Mouse (Mus musculus) CH12.LX (cell line): ENCODE measurements at regions not wholly inside any gene's neighbourhood (a gene's known extent, or its start where the extent isn't known, plus 50 kb on each side); places are given as distances from the start of the nearest gene placed in this dataset.

Experiments
- DNase-seq: peaks from one replicate; pipeline ENCODE4 v3.0.0-alpha.2; 2013; ENCODE audit errors: extremely low read depth
- H3K27ac ChIP-seq: 2 replicates; pipeline ENCODE4 v1.5.1; 2012; ENCODE audit warnings: low read depth, mild to moderate bottlenecking, control low read depth, moderate library complexity; ENCODE audit not compliant: insufficient read depth
- H3K27me3 ChIP-seq: replicated peaks from 2 replicates; pipeline ENCODE3; 2012; ENCODE audit warnings: inconsistent platforms
- H3K36me3 ChIP-seq, 2 experiments: replicated peaks in 1 of 2; 2 replicates each; pipeline versions ENCODE3 to v1.6.1; 2012; ENCODE audit warnings: inconsistent platforms in 1 of 2, low read length in 1 of 2, mild to moderate bottlenecking in 1 of 2, mixed read lengths in 1 of 2, moderate library complexity in 1 of 2; ENCODE audit not compliant: control insufficient read depth in 1 of 2, insufficient read depth in 1 of 2
- H3K4me1 ChIP-seq, 2 experiments: 2 replicates each; pipeline ENCODE4 v1.6.1; 2012; ENCODE audit warnings: inconsistent platforms in 1 of 2, moderate library complexity in 1 of 2; ENCODE audit not compliant: insufficient read depth in 2 of 2, control insufficient read depth in 1 of 2
- H3K4me2 ChIP-seq: 2 replicates; pipeline ENCODE4 v1.6.1; 2012; ENCODE audit warnings: low read depth, mild to moderate bottlenecking, control low read depth; ENCODE audit not compliant: poor library complexity, insufficient read depth, severe bottlenecking
- H3K4me3 ChIP-seq, 3 experiments: fragments of 150-350 bp in 1 of 3; sonication (generic) in 1 of 3; replicated peaks in 1 of 3; 2 replicates each; pipeline versions ENCODE3 to v1.5.1; 2011 to 2012; ENCODE audit warnings: low read depth in 2 of 3, low read length in 2 of 3, mild to moderate bottlenecking in 2 of 3, moderate library complexity in 2 of 3, control low read depth in 1 of 3, improper control_type of control experiment in 1 of 3, inconsistent platforms in 1 of 3, mixed read lengths in 1 of 3; ENCODE audit not compliant: poor library complexity in 1 of 3
- H3K79me2 ChIP-seq: replicated peaks from 2 replicates; pipeline ENCODE4 v1.6.1; 2012; ENCODE audit warnings: mild to moderate bottlenecking, moderate library complexity; ENCODE audit not compliant: control insufficient read depth, poor library complexity, insufficient read depth, severe bottlenecking; ENCODE audit errors: extremely low read depth
- H3K9ac ChIP-seq: 2 replicates; pipeline ENCODE4 v1.6.1; 2012; ENCODE audit warnings: low read depth, mild to moderate bottlenecking, control low read depth, moderate library complexity; ENCODE audit not compliant: insufficient read depth
- H3K9me3 ChIP-seq: replicated peaks from 2 replicates; pipeline ENCODE3; 2012; ENCODE audit warnings: low read length, inconsistent platforms, mixed read lengths
- CHD1 ChIP-seq: IDR thresholded peaks from 2 replicates; pipeline ENCODE4 v1.6.1; 2012; ENCODE audit warnings: low read depth, low read length, improper control_type of control experiment, inconsistent platforms
- CHD2 ChIP-seq: IDR thresholded peaks from 2 replicates; pipeline ENCODE4 v1.6.1; 2011; ENCODE audit warnings: low read length, improper control_type of control experiment
- CTCF ChIP-seq, 2 experiments: IDR thresholded peaks in 1 of 2; conservative IDR thresholded peaks in 1 of 2; 2 replicates each; pipeline ENCODE4 v1.5.1; 2011 to 2012; ENCODE audit warnings: low read depth in 2 of 2, low read length in 2 of 2, improper control_type of control experiment in 1 of 2, inconsistent platforms in 1 of 2, mild to moderate bottlenecking in 1 of 2, moderate library complexity in 1 of 2
- EP300 ChIP-seq: IDR thresholded peaks from 2 replicates; pipeline ENCODE4 v1.6.1; 2011; ENCODE audit warnings: low read length, improper control_type of control experiment
- ETS1 ChIP-seq: conservative IDR thresholded peaks from 2 replicates; pipeline ENCODE4 v1.6.1; 2012; ENCODE audit warnings: low read depth, mild to moderate bottlenecking, inconsistent platforms, low read length, improper control_type of control experiment, moderate library complexity
- HCFC1 ChIP-seq: IDR thresholded peaks from 2 replicates; pipeline ENCODE4 v1.6.1; 2012; ENCODE audit warnings: low read depth, mild to moderate bottlenecking, inconsistent platforms, low read length, improper control_type of control experiment
- JUN ChIP-seq: IDR thresholded peaks from 2 replicates; pipeline ENCODE4 v1.6.1; 2011; ENCODE audit warnings: low read depth, mild to moderate bottlenecking, low read length, improper control_type of control experiment, moderate library complexity; ENCODE audit not compliant: insufficient read depth
- JUND ChIP-seq: conservative IDR thresholded peaks from 2 replicates; pipeline ENCODE4 v1.6.1; 2011; ENCODE audit warnings: low read depth, low read length, improper control_type of control experiment
- MAX ChIP-seq: IDR thresholded peaks from 2 replicates; pipeline ENCODE4 v1.6.1; 2011; ENCODE audit warnings: low read length, improper control_type of control experiment
- MAZ ChIP-seq: IDR thresholded peaks from 2 replicates; pipeline ENCODE4 v1.6.1; 2012; ENCODE audit warnings: low read depth, mild to moderate bottlenecking, inconsistent platforms, low read length, improper control_type of control experiment, moderate library complexity
- MEF2A ChIP-seq: IDR thresholded peaks from 2 replicates; pipeline ENCODE4 v1.6.1; 2014; ENCODE audit warnings: low read depth, mild to moderate bottlenecking, inconsistent platforms, low read length, improper control_type of control experiment, borderline replicate concordance
- MXI1 ChIP-seq: IDR thresholded peaks from 2 replicates; pipeline ENCODE4 v1.6.1; 2011; ENCODE audit warnings: mild to moderate bottlenecking, low read depth, low read length, improper control_type of control experiment
- NELFE ChIP-seq: IDR thresholded peaks from 2 replicates; pipeline ENCODE4 v1.6.1; 2011; ENCODE audit warnings: low read depth, low read length, improper control_type of control experiment
- NRF1 ChIP-seq: IDR thresholded peaks from 2 replicates; pipeline ENCODE4 v1.6.1; 2014; ENCODE audit warnings: low read depth, mild to moderate bottlenecking, inconsistent platforms, low read length, improper control_type of control experiment, moderate library complexity
- POLR2AphosphoS2 ChIP-seq: IDR thresholded peaks from 2 replicates; pipeline ENCODE4 v1.6.1; 2011; ENCODE audit warnings: low read depth, low read length, improper control_type of control experiment
- RAD21 ChIP-seq: IDR thresholded peaks from 2 replicates; pipeline ENCODE4 v1.6.1; 2011; ENCODE audit warnings: low read depth, mild to moderate bottlenecking, low read length, improper control_type of control experiment, moderate library complexity
- RCOR1 ChIP-seq: conservative IDR thresholded peaks from 2 replicates; pipeline ENCODE4 v1.6.1; 2012; ENCODE audit warnings: low read depth, mild to moderate bottlenecking, inconsistent platforms, low read length, improper control_type of control experiment
- SMC3 ChIP-seq: IDR thresholded peaks from 2 replicates; pipeline ENCODE4 v1.6.1; 2011; ENCODE audit warnings: low read depth, low read length, improper control_type of control experiment
- TBP ChIP-seq: conservative IDR thresholded peaks from 2 replicates; pipeline ENCODE4 v1.6.1; 2011; ENCODE audit warnings: low read depth, low read length, improper control_type of control experiment
- TCF12 ChIP-seq: IDR thresholded peaks from 2 replicates; pipeline ENCODE4 v1.6.1; 2014; ENCODE audit warnings: low read depth, mild to moderate bottlenecking, inconsistent platforms, low read length, improper control_type of control experiment
- UBTF ChIP-seq: IDR thresholded peaks from 2 replicates; pipeline ENCODE4 v1.6.1; 2012; ENCODE audit warnings: low read depth, mild to moderate bottlenecking, inconsistent platforms, low read length, improper control_type of control experiment, moderate library complexity
- USF1 ChIP-seq: IDR thresholded peaks from 2 replicates; pipeline ENCODE4 v1.6.1; 2014; ENCODE audit warnings: low read depth, mild to moderate bottlenecking, inconsistent platforms, low read length, improper control_type of control experiment
- ZMIZ1 ChIP-seq: IDR thresholded peaks from 2 replicates; pipeline ENCODE4 v1.6.1; 2012; ENCODE audit warnings: low read depth, mild to moderate bottlenecking, inconsistent platforms, low read length, improper control_type of control experiment
- dilution Hi-C: fragments of 300-500 bp; cut with MboI; formaldehyde crosslinking; loops from 2 replicates; pipeline ENCODE4 v1.14.3; 2020; ENCODE audit warnings: low sequenced_read_pairs; ENCODE audit not compliant: extremely low pct_unique_long_range_greater_than_20kb, extremely low pct_ligation_motif_present
- in situ Hi-C: fragments of 300-500 bp; cut with MboI; formaldehyde crosslinking; loops from 3 replicates; pipeline ENCODE4 v1.14.3; 2019; ENCODE audit warnings: low sequenced_read_pairs, low pct_ligation_motif_present, low pct_unique_long_range_greater_than_20kb, mixed read lengths

DNA sequence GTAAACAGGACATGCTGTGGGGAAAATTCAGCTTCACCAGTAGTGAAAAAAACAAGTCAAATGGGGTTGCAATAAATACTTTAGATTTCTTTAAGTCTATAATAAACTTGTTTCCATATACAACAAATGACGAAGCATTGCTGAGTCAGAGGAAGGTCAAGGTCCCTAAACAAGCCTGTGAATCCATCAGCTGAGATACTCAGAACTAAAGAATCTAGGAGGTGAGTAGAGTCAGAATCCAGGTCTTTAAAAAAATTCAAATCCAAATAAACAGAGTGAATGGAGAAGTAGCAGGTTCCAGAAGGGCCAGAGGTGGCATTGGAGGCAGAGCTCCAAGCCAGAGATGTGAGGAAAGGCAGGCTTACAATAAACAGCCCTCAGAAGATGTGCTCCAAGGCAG lies 2301.1 kb upstream of the Gm7489 start:
- Histone ChIP-seq H3K27ac (no peak overlapping the region), H3K9me3 (no peaks in the 10 kb centered on the region), H3K27me3 (no peaks in the 10 kb centered on the region), H3K79me2 (no peaks in the 10 kb centered on the region), H3K4me1 (peaks cover 0 to 9% of the 10 kb centered on the region in 2 experiments; a peak in 2 of 4 replicates), H3K9ac (no peak overlapping the region), H3K36me3 (no peaks in the 10 kb centered on the region), H3K4me3 (no peak overlapping the region), H3K4me2 (no peak overlapping the region)
- no peak for TF ChIP-seq MEF2A
- no peak for TF ChIP-seq HCFC1
- no peak for TF ChIP-seq ETS1
- no peak for TF ChIP-seq JUN
- no peak for TF ChIP-seq MXI1
- no peak for TF ChIP-seq JUND
- TF ChIP-seq NELFE: no peak
- TF ChIP-seq CHD2: no peak
- no peak for TF ChIP-seq UBTF
- no peak for TF ChIP-seq RAD21
- TF ChIP-seq EP300: no peak
- TF ChIP-seq CTCF (conservative IDR thresholded peaks at IDR 0.05 in 1 of 2, IDR thresholded peaks at IDR 0.05 in 1 of 2; ENCODE audit: low read depth in 2 of 2, low read length in 2 of 2): no peak
- no peak for TF ChIP-seq MAX
- no peak for DNase-seq
- in situ Hi-C loops: no loop called here
- dilution Hi-C loops: no loop called here

- no peaks in the 10 kb centered on the region for H3K9me3 ChIP-seq
- no peaks in the 10 kb centered on the region for H3K27me3 ChIP-seq
- H3K27ac ChIP-seq: no peak overlapping the region
- no peak for DNase-seq
- no peak overlapping the region for H3K9ac ChIP-seq
- H3K36me3 ChIP-seq: no peaks in the 10 kb centered on the region
- 0 out of 2 replicates have a peak overlapping the region, but pooled peaks have one; percentile 16 for H3K4me2 ChIP-seq
- H3K79me2 ChIP-seq: no peaks in the 10 kb centered on the region
- in situ Hi-C loops (no loop called here), dilution Hi-C loops (no loop called here)
- no peak overlapping the region for H3K4me3 ChIP-seq
- peaks cover 0 to 9% of the 10 kb centered on the region in 2 experiments; a peak in 2 of 4 replicates for H3K4me1 ChIP-seq
- no peak for TF ChIP-seq JUN
Observed at GRCm38 (mm10) chr15:51586146-51586545, 2298.6 kb upstream of the Gm7489 start.

- no peak overlapping the region for H3K4me3 ChIP-seq
- H3K9ac ChIP-seq: no peak overlapping the region
- no peak overlapping the region for H3K4me2 ChIP-seq
- dilution Hi-C loops (no loop called here), in situ Hi-C loops (no loop called here)
- TF ChIP-seq JUN (no peak), TBP (no peak), ETS1 (no peak), EP300 (no peak), NRF1 (no peak), CHD1 (no peak), CHD2 (no peak), TCF12 (no peak), USF1 (no peak), SMC3 (no peak), ZMIZ1 (no peak), RAD21 (no peak), MAZ (no peak), POLR2AphosphoS2 (no peak), MXI1 (no peak), RCOR1 (no peak)
- H3K9me3 ChIP-seq: no peaks in the 10 kb centered on the region
- H3K27ac ChIP-seq: no peak overlapping the region
- no peaks in the 10 kb centered on the region for H3K36me3 ChIP-seq
- no peak for DNase-seq
- no peaks in the 10 kb centered on the region for H3K79me2 ChIP-seq
- H3K27me3 ChIP-seq: no peaks in the 10 kb centered on the region
- peaks cover 0 to 10% of the 10 kb centered on the region in 2 experiments; a peak in 2 of 4 replicates for H3K4me1 ChIP-seq
Observed at GRCm38 (mm10) chr15:51591406-51592068, 2293.2 kb upstream of the Gm7489 start.
